Mouse (Mus musculus): ENCODE measurements around the gene Peak1.

GRCm38 (mm10) chr9:56200645-56201314 is 217.1 kb downstream of the Peak1 start:
- TF ChIP-seq ELF1 (IDR thresholded peaks at IDR 0.05; ENCODE audit: low read depth, low read length): peak; percentile 13; the same call in 1 of the 2 replicates
- TF ChIP-seq UBTF (IDR thresholded peaks at IDR 0.05; ENCODE audit: low read depth, low read length): no peak
- TF ChIP-seq POLR2A (IDR thresholded peaks at IDR 0.05; ENCODE audit: low read depth, low read length): no peak
- no peak for TF ChIP-seq MXI1 (IDR thresholded peaks at IDR 0.05; ENCODE audit: low read depth, low read length)
- TF ChIP-seq CTCF (conservative IDR thresholded peaks at IDR 0.05 in 1 of 2, IDR thresholded peaks at IDR 0.05 in 1 of 2; ENCODE audit: low read depth in 2 of 2, low read length in 2 of 2): peak; percentile 55 to 89
- TF ChIP-seq MAZ (IDR thresholded peaks at IDR 0.05; ENCODE audit: low read depth, low read length): no peak
- no peak for TF ChIP-seq RCOR1 (conservative IDR thresholded peaks at IDR 0.05; ENCODE audit: low read depth, low read length)

All from CH12.LX (cell line).